Mouse (Mus musculus): ENCODE data around the gene Rac1. TPM values are rescaled to one million over a fixed set of nuclear protein-coding genes. Genes with fewer than 3 reads are reported as not detected.

Gene Rac1
- polyA plus RNA-seq, 1 experiment = 504 TPM

DNA sequence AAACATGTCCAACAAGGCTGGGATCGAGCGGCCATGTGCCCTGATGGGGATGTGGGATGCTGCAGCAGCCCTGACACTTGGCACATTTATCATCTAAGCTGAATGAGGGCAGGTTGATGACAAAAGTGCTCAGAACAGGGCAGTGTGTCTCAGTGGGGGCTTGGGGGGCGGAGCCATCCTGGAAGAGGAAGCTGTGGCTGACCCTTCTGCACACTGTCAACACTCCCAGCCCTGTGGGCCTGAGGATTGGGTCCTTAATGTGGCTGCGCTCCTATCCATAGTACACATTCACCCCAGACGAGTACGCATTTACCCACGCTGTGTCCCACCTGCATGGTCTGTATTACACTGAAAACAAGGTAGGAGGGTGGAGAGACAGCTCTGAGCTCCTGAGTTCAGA, 28.6 kb downstream of the Rac1 start:
- no peak overlapping the region for H3K4me3 ChIP-seq (ENCODE audit: low read depth, low read length)
- H3K27ac ChIP-seq (ENCODE audit: insufficient read depth, low read depth, low read length) = no peak overlapping the region
- no peaks in the 10 kb centered on the region for H3K27me3 ChIP-seq (ENCODE audit: control insufficient read depth, insufficient read depth, low read length)
- no peaks in the 10 kb centered on the region; the same call in 1 of the 2 replicates for H3K4me1 ChIP-seq (ENCODE audit: control insufficient read depth, insufficient read depth, insufficient read length, low read length)
- H3K36me3 ChIP-seq (ENCODE audit: control insufficient read depth, insufficient read depth, low read length) = peaks cover 31% of the 10 kb centered on the region
- TF ChIP-seq POLR2A (IDR thresholded peaks at IDR 0.05; ENCODE audit: low read depth, low read length) = no peak
- TF ChIP-seq CTCF (IDR thresholded peaks at IDR 0.05; ENCODE audit: extremely low read depth, insufficient read length, insufficient replicate concordance, low read depth, low read length) = no peak
- WGBS = 88% methylated on average over 7 of the region's 7 CpGs

DNA sequence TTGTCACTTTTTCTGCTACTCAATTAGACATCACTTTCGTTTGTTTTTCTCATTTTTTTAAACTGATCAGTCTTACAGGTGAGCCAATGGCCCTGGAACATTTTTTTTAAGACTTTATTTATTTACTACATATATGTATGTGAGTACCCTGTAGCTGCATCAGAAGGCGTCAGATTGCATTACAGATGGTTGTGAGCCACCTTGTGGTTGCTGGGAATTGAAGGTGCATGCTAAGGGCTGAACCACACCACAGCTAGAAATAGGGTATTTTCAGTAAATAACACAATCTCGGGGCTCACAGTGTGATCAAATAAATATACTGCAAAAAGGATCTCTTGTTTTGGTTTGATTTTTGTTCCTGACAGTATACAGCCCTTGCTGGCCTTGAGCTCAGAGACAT, 30.4 kb downstream of the Rac1 start:
- TF ChIP-seq CTCF (IDR thresholded peaks at IDR 0.05; ENCODE audit: extremely low read depth, insufficient read length, insufficient replicate concordance, low read depth, low read length) = no peak
- no peak for TF ChIP-seq POLR2A (IDR thresholded peaks at IDR 0.05; ENCODE audit: low read depth, low read length)
- Histone ChIP-seq H3K27me3 (ENCODE audit: control insufficient read depth, insufficient read depth, low read length) (no peaks in the 10 kb centered on the region), H3K4me3 (ENCODE audit: low read depth, low read length) (no peak overlapping the region), H3K4me1 (ENCODE audit: control insufficient read depth, insufficient read depth, insufficient read length, low read length) (no peaks in the 10 kb centered on the region; the same call in 1 of the 2 replicates), H3K36me3 (ENCODE audit: control insufficient read depth, insufficient read depth, low read length) (peaks cover 26% of the 10 kb centered on the region), H3K27ac (ENCODE audit: insufficient read depth, low read depth, low read length) (no peak overlapping the region)
- 80% methylated on average over 3 of the region's 3 CpGs for WGBS

DNA sequence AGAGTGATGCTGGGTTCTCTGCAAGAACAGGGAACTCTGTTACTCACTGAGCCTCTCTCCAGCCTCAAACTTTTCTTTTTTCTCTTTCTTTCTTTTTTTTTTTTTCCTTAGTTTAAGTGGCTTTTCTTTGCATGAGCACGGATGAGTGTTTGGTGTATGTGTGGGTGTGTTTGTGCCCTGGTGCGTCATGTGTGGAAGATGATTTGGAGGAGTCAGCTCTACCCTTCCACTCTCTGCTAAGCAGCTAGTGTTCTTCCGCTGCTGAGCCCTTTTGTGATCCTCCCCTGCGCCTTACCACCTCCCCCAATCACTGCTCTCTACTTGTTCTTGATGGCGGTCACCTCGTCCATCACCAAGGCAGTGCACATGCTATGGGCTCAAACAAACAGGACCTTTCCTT, 32.1 kb downstream of the Rac1 start:
- H3K4me1 ChIP-seq (ENCODE audit: control insufficient read depth, insufficient read depth, insufficient read length, low read length) = no peaks in the 10 kb centered on the region
- peaks cover 32% of the 10 kb centered on the region for H3K36me3 ChIP-seq (ENCODE audit: control insufficient read depth, insufficient read depth, low read length)
- WGBS = 97% methylated on average over 6 of the region's 6 CpGs
- H3K27me3 ChIP-seq (ENCODE audit: control insufficient read depth, insufficient read depth, low read length) = no peaks in the 10 kb centered on the region
- H3K27ac ChIP-seq (ENCODE audit: insufficient read depth, low read depth, low read length) = no peak overlapping the region
- H3K4me3 ChIP-seq (ENCODE audit: low read depth, low read length) = no peak overlapping the region
- TF ChIP-seq POLR2A (IDR thresholded peaks at IDR 0.05; ENCODE audit: low read depth, low read length) (no peak), CTCF (IDR thresholded peaks at IDR 0.05; ENCODE audit: extremely low read depth, insufficient read length, insufficient replicate concordance, low read depth, low read length) (no peak)

DNA sequence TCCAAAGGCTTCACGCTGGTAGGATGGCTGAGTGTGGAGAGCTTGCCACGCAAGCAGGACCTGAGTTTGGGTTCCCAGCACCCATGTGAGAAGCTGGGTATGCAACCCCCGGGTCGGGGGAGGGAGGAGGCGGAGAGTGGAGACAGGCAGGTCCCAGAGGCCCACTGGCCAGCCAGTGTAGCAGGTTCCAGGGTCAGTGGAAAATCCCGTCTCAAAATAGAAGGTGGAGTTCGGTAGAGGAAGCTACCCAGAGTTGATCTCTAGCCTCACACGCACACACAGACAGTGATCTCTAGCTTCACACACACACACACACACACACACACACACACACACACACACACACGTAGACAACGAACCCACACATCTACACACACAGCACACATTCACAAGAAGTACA, 34.7 kb downstream of the Rac1 start:
- Histone ChIP-seq H3K4me3 (ENCODE audit: low read depth, low read length) (no peak overlapping the region), H3K36me3 (ENCODE audit: control insufficient read depth, insufficient read depth, low read length) (peaks cover 36% of the 10 kb centered on the region), H3K27me3 (ENCODE audit: control insufficient read depth, insufficient read depth, low read length) (no peaks in the 10 kb centered on the region), H3K4me1 (ENCODE audit: control insufficient read depth, insufficient read depth, insufficient read length, low read length) (no peaks in the 10 kb centered on the region; the same call in 1 of the 2 replicates), H3K27ac (ENCODE audit: insufficient read depth, low read depth, low read length) (no peak overlapping the region)
- no peak for TF ChIP-seq CTCF (IDR thresholded peaks at IDR 0.05; ENCODE audit: extremely low read depth, insufficient read length, insufficient replicate concordance, low read depth, low read length)
- TF ChIP-seq POLR2A (IDR thresholded peaks at IDR 0.05; ENCODE audit: low read depth, low read length) = no peak
- 80% methylated on average over 10 of the region's 10 CpGs for WGBS

DNA sequence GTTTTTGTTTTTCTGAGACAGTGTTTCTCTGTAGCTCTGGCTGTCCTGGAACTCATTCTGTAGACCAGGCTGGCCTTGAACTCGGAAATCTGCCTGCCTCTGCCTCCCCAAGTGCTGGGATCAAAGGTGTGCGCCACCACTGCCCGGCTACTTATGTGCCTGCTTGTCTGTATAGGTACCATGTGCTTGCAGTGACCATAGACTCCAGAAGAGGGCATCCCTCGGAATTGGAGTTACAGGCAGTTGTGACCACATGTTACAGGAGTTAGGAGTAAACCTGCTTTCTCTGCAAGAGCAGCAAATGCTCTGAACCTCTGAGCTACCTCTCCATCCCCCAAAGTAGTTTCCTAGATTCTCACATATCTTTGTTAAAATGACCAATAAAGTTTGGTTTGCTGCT, 36.1 kb downstream of the Rac1 start:
- Histone ChIP-seq H3K4me1 (ENCODE audit: control insufficient read depth, insufficient read depth, insufficient read length, low read length) (no peaks in the 10 kb centered on the region; the same call in 1 of the 2 replicates), H3K27ac (ENCODE audit: insufficient read depth, low read depth, low read length) (no peak overlapping the region), H3K27me3 (ENCODE audit: control insufficient read depth, insufficient read depth, low read length) (no peaks in the 10 kb centered on the region), H3K4me3 (ENCODE audit: low read depth, low read length) (no peak overlapping the region), H3K36me3 (ENCODE audit: control insufficient read depth, insufficient read depth, low read length) (peaks cover 41% of the 10 kb centered on the region)
- TF ChIP-seq POLR2A (IDR thresholded peaks at IDR 0.05; ENCODE audit: low read depth, low read length) = no peak
- WGBS = 91% methylated on average over 4 of the region's 4 CpGs

DNA sequence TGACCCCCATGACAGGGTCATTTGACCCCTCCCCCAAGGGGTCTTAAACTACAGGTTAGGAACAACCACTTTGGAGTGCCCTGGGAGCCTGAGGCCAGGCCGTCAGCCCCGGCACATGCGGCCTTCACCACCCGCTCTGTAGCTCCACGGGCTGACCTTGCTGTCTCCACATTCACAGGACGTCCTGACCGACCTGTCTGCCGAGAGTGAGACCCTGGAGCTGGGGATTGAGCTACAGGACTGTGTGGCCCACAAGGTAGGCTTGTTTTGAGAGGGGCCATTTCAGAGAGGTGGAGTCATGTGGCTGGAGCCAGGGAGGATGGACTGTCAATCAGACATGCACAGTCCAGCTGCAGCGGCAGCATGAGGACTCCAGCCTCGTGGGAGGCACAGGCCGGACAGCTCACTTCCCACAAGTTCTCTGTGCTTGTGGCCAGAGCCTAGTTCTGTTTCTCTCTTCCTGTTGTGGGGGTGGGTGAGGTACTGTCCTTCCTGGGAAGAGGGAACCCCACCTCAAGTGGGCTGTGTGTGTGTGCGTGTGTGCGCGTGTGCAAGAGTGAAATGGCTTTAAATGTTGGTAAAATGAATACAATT, 38.0 kb downstream of the Rac1 start:
- peaks cover 41% of the 10 kb centered on the region for H3K36me3 ChIP-seq (ENCODE audit: control insufficient read depth, insufficient read depth, low read length)
- no peak for TF ChIP-seq POLR2A (IDR thresholded peaks at IDR 0.05; ENCODE audit: low read depth, low read length)
- TF ChIP-seq CTCF (IDR thresholded peaks at IDR 0.05; ENCODE audit: extremely low read depth, insufficient read length, insufficient replicate concordance, low read depth, low read length) = no peak
- 88% methylated on average over 14 of the region's 14 CpGs for WGBS
- no peaks in the 10 kb centered on the region; the same call in 1 of the 2 replicates for H3K4me1 ChIP-seq (ENCODE audit: control insufficient read depth, insufficient read depth, insufficient read length, low read length)
- H3K27ac ChIP-seq (ENCODE audit: insufficient read depth, low read depth, low read length) = no peak overlapping the region
- H3K4me3 ChIP-seq (ENCODE audit: low read depth, low read length) = no peak overlapping the region
- H3K27me3 ChIP-seq (ENCODE audit: control insufficient read depth, insufficient read depth, low read length) = no peaks in the 10 kb centered on the region

DNA sequence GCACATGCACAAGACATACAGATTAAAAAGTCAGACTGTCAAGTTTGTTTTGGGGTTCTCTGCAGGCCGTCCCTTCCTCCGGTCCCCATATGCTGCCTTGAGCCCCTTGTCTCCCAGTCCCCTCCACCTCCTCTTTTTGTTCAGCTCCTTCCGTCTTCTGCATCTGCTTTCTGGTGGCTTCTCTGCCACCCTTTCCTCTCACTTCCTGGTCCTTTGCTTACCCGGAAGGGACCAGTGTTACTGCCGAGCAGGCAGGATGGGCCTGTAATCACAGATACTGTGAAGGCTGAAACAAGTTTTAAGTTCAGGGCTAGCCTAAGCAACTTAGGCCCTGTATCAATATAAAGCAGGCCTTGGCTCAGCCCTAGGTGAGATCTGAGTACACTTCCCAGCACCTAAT, 39.8 kb downstream of the Rac1 start:
- WGBS = 83% methylated on average over 5 of the region's 5 CpGs
- TF ChIP-seq CTCF (IDR thresholded peaks at IDR 0.05; ENCODE audit: extremely low read depth, insufficient read length, insufficient replicate concordance, low read depth, low read length) (no peak), POLR2A (IDR thresholded peaks at IDR 0.05; ENCODE audit: low read depth, low read length) (no peak)
- Histone ChIP-seq H3K36me3 (ENCODE audit: control insufficient read depth, insufficient read depth, low read length) (peaks cover 43% of the 10 kb centered on the region), H3K4me3 (ENCODE audit: low read depth, low read length) (no peak overlapping the region), H3K27me3 (ENCODE audit: control insufficient read depth, insufficient read depth, low read length) (no peaks in the 10 kb centered on the region), H3K4me1 (ENCODE audit: control insufficient read depth, insufficient read depth, insufficient read length, low read length) (no peaks in the 10 kb centered on the region; the same call in 1 of the 2 replicates), H3K27ac (ENCODE audit: insufficient read depth, low read depth, low read length) (no peak overlapping the region)

Measured in small intestine, adult 2 months (tissue).